Mouse (Mus musculus) adrenal gland, postnatal 10 days (tissue): ENCODE measurements around the gene Arl3. TPM values are rescaled to one million over a fixed set of nuclear protein-coding genes. Genes with fewer than 3 reads are reported as not detected.

Experiments used
- DNase-seq: peaks from one replicate; pipeline ENCODE4 v3.0.0; 2021; ENCODE audit warnings: mixed read lengths
- total RNA-seq, 2 experiments: library from RNA; stranded (reverse); gene quantifications; 2 replicates each; pipeline ENCODE4 v1.2.3; 2021

Gene Arl3
- total RNA-seq, 2 experiments from 2014 or later = 41.7 to 43.0 TPM

DNA sequence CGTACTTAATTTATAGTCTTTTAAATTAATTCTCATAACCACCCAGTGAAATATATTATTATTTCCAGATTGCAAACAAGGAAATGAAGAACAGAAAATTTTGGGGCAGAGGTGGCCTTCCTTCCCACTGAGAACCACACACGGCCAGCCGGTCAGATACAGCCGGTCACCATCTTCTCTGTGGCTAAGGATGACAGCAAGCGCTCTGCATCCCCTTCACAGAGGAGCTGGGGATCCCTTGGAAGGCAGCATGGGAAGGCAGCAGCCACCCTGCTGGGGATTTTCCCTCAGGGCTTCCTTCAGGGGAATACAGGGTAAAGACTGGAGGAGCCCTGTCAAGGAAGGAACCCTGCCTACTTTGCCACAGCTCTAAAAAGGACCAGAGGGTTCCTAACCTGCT, 39.5 kb downstream of the Arl3 start:
- DNase-seq = no peak

DNA sequence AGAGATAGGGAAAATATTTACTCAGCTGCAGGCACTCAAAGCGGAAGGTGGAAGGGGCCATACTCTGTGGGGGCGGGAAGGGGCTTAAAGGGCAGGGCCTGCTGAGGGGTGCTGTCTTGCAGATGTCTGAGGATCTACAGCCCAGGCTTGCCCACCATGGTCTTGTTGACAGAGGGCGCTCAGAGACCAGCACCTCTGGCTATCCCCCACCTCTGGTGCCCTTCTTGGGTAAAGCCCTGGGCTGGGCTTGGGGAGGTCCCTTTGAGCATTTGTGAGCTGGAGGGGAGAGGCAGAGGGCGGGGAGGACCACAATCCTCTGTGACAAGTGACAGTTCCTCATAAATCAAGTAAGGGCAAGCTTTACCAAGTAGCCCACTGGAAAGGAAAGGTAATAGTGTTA, 39.9 kb downstream of the Arl3 start:
- no peak for DNase-seq

DNA sequence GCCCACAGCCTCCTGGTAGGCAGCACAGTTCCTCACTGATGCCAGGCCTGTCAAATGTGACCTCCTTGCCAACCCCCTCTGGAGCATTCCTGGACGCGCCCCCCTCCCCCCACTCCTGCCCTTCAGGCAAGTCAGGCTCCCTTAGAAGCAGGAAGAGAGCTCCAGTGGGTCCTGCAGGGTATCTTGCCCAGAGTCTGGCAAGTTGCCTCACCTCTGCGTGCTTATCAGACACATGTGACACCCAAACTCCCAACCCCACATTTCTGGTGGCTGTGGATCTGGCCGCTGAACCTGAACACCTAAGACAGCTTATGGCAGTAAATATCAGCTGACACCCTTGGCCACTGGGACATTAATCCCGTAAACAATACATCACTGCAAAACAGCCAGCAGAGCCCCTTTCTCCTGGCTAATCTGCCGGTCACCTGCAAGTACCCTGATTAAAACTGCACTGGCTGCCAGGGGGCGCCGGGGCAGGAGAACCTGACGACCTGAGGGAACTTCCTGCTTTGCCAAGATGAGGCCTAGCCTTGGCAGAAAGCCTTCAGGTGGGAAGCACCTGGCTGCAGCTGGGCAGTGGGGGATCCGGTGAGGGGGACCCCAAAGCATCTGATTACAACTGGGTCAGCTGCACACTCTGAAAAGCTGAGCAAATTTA, 40.8 kb downstream of the Arl3 start:
- DNase-seq = peak; percentile 55

DNA sequence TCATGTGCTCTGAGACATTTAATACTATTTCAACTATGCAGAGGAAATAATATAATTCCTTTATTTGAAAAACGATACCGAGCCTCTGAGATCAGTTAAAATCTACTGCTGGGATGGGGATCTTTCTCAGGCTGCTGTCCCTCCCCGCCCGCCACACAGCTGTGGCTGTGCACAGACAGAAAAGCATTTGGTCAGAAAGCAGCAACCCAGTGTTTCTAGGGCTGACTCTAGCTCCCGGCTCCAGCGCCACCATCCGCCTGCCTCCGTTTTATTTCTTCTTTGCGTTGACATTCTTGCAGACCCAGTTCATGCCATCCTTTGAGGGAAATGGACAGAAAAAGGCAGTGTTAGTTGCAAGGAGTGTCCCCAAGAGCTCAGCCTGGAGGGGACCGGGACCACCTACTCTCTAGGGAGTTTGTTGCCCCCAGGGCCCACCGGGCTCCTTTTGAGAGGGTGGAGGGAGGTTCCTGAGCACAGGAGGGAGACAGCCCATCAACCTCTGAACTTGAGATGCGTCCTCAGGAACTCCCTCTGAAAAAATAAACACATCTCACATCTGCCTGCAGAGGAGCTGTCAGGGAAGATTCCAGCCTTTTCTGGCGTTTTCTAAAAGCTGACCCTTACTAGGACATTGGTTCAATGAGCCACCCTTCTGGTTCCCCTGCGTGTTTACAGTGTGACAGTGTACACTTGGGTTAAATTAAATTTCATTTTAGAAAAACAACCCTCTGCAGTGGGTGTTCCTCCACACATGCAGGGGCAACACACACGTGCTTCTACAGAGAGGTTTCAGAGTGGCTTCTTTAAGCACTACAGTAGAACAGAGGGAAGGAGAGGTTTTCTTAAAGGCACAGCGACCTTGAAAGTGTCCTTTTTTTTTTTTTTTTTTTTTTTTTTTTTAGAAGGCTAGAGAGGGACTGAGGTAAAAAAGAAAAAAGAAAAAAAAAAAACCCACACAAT, 41.6 kb downstream of the Arl3 start:
- peak; percentile 54 for DNase-seq

- no peak for DNase-seq
Measured at GRCm38 (mm10) chr19:46530449-46530990, 42.5 kb downstream of the Arl3 start.

- DNase-seq = no peak
Measured at GRCm38 (mm10) chr19:46529601-46530448, 43.2 kb downstream of the Arl3 start.

DNA sequence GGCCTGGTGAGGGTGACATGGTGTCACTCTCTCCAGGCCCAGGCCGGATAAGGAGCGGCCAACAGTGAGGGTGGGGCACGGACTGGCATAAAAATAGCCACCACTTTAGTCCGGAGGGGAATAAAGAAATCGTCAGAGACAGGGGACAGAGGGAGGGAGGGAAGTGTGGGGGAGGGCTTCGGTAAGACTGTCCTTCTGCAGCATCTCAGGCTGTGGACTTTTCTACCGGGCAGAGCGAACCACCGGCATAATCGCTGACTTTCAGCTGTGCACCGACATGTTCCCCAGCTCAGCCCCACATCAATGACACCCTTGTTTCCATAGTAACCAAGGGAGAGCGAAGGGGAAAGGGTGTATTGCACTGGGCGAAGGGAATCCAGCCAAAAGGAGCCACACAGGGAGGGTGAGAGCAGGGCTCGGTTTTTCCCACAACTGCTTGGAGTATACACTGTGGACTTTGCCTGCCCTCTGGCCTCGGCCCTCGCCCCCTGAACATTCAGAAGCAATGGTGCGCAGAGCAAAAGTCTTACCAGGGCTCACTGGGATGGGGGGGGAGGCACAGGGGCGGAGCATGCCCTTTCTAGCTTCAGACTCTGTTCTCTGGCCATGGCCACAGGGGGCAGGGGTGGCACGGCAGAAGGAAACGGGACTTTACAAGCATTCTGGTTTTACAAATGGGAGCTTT, 44.3 kb downstream of the Arl3 start:
- peak; percentile 81 for DNase-seq

DNA sequence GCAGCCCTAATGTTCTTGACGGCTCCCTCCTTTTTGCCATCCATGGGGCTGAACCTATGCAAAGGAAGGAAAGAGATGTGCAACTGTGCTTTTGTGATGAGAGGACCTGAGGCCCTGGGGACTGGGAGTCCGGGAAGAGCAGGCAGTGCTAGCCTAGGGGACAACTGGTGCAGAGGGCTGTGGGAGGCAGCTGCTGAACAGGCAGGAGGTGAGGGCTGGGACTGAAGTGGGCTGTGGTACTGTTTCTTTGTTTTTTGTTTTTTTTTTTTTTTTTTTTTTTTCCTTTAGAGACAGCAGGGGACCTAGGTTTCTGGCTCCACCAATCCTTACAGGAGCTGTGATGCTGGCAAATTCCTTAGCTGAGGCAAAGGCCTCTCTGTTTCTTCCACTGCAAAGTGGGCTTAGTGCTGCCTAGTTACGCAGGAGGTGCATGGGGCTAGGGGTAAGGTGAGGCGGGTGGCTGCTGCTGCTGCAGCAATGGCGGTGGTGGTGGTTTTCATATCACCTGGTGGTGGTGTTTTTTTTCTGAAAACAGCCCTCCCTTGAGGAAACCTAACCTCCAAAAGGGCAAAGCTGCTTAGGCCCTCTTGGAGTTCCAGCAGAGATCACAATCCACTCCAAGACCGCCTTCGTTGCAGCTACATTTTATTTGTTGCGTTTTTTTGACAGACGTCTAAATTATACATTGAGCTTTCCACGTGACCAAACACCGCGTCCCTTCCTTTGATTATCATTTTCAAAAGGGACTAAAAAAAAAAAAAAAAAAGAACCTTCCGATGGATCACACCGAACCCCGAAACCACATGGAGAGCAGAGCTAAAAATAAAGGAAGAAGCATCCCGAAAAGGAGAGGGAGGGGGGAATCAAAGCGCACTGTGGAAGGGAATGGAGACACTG, 45.1 kb downstream of the Arl3 start:
- DNase-seq = no peak

DNA sequence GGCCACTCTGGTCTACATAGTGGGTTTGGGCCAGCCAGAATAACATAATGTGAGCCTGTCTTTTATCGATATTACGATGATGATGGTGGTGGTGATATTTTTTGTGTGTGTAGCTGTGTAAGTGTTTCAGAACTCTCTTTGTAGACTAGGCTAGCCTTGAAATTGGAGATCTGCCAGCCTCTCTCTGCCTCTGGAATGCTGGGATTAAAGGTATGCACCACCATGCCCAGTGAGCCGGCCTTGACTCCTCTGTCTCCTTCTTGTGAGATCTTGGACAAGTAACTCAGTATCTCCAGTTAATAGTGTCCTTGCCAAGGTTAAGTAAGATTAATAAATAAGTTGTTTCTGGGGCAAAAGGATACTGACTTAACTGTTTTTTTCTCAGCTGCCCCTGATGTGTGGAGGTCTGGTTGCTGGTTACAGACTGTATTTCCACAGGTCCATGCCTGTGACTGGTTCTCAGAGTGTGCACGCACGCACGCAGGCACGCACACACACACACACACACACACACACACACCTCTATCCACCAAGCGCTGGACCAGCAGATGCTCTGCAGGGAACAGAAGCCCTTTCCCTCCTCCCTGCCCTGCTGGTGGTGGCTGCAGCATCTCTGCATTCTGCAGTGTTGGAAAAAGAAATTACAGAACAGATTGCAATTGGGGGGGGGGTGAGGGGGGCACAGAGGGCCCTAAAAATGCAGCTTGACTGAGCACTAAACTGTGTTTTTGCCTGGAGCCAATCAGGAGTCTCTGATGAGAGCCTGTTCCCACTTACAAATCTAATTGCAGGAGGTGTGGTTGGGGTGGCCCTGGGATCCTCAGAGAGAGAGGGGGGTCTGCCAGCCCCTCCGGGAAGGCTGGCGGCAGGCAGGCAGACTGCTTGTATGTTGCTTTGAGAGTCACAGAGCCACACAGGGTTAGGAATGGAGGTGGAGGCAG, 47.0 kb downstream of the Arl3 start:
- DNase-seq = peak; percentile 27

DNA sequence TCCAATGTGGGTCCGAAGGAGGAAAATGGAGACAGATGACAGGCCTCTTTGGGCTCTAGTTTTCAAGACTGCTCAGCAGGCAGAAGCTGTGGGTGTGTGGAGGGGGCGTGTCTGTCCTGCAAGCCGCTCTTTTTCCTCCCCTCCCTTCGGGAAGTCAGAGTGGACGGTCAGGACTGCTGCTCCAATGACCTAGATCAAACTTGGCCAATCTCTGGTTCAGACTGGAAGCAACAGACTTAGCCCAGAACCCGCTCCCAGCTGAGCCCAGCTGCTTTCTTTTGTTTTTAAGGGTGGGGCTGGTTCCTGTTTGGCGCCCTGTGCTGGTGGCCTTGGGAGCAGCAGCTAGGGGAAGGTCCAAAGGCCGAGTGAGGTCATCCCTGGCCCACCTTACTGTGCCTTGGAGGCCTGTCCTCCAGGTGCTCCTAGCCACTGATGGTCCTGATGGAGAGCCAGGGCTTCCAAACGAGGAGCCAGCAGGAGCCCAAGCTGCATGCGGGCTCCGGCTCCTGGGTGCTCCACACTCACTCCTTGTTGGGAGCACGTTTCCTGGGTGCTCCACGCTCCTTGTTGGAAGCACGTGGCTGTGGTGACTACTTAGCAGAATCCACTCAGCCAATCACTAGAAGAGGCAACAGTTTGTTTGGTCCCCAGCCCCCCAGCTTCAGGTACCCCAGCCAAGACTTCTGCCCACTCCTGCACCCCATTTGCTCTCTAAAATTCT, 48.2 kb downstream of the Arl3 start:
- DNase-seq = peak; percentile 63

DNA sequence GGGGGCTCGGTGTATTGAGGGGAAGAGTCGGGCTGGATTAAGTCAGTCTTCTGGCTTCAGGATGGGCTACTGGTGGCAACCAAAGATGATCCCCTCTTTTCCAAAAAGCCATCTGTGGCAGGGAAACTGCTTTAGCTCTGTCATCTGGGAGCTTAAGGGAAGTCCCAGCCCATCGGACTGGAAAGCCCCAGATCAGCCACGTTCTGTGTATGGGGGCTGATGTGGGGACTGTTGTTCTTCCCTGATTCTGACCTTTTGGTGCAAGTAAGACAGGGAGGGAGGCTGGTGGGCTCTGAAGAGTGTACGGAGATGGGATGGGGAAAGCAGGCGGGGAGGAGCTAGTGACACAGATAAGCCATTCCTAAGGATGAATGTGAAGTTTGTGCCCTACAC, 48.9 kb downstream of the Arl3 start:
- peak; percentile 15 for DNase-seq

DNA sequence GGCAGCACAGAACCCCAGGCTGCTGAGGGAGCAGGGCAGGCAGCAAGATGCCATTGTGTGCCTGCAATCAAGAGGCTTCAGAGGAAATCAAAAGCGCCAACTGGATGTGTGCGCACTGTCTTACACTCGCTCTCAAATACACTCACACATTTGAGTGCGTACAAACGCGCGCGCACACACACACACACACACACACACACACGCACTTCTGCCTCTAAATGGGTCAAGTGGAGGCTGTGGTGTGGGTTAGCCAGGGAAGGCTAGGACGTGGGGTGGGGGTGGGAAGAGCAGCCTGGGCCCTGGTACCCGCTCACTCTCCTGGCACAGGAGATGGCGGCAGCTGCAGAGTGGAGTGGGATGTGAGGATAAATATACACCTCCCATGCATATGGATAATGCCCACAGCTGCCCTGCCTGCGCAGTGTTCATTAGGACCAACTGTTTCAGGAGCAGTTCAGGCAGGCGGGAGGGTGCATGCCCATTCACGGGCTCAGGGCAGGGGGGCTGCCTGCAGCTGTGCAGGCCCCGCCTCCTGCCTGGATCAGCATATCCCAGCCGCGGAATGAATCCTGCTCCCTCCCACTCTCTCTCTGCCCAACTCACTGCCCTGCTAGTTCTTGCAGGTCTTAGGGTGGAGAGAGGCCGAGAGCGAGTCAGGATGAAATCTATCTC, 49.4 kb downstream of the Arl3 start:
- DNase-seq = peak; percentile 74

- no peak for DNase-seq
Measured at GRCm38 (mm10) chr19:46523131-46523479, 49.9 kb downstream of the Arl3 start.

DNA sequence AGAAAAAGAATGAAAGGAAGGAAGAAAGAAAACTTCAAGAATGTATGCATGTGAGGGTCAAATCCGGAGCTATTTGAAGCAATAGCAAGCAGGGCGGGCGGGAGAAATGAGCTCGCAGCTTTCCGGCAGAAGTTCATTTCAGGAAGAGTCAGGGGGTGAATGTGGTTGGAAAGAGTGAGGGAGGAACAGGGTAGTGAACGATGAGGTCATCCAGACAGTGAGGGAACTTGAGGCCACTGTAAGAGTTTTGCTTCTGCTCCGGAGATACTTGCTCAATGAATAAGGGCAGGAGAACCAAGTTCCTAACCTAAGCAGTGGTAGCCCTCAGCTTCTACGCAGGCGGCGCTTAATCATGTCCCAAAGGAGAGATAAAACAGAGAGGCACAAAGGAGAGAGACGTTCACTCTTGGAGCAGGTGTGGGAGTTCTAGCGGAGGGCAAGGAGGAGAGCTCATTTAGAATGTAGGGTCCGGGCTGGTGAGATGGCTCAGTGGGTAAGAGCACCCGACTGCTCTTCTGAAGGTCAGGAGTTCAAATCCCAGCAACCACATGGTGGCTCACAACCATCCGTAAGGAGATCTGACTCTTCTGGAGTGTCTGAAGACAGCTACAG, 50.5 kb downstream of the Arl3 start:
- DNase-seq = peak; percentile 7

- no peak for DNase-seq
Measured at GRCm38 (mm10) chr19:46521698-46522097, 51.3 kb downstream of the Arl3 start.

- peak; percentile 8 for DNase-seq
Measured at GRCm38 (mm10) chr19:46518828-46519621, 54.0 kb downstream of the Arl3 start.

DNA sequence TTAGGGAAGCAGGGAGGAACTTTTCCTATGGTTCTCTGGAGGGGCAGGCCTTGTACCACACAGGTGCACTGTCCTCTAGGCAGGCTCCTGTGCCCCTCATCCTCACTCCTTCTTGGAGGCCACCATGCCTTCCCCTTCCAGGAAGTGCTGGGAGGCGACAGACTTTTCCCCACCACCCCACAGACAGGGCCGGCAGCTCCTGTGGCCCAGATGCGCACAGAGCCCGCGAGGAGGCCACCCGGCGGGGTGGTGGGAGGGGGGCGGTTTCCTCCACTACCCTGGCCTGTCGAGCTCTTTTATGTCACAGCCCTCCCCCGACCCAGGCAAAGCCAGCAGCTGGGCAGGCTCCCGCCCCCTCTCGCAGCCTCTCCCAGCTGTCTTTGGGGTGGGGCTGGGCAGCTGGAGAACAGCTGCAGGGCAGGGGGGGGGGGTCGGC, 54.6 kb downstream of the Arl3 start:
- DNase-seq = peak; percentile 46
